Mouse (Mus musculus): ENCODE data around the gene Hsd3b1. TPM values are rescaled to one million over a fixed set of nuclear protein-coding genes. Genes with fewer than 3 reads are reported as not detected.

Hsd3b1 gene
- polyA plus RNA-seq, 1 experiment from 2014 or later = 1.6 TPM

DNA sequence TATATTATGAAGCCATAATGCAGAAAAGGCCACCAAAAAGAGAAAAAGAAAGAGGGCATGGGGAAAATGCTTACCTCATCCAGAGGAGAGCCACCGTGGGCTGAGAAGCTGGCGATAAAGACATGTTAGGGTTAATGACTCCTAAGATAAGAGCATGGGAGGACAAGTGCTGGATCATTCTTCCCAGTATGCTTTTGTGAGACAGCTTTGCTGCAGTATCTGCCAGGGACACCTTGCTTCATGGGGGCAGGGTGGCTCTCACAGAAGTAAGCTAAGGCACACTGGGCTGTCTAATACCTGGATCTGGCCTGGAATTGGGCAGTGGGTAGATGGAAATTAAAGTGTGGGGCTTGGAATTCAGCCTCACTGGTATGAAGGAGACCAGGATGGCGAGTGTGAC lies 4.4 kb downstream of the Hsd3b1 start:
- H3K9me3 ChIP-seq (ENCODE audit: control insufficient read depth, low read length) = no peaks in the 10 kb centered on the region
- no peak overlapping the region for H3K4me3 ChIP-seq (ENCODE audit: low read depth, low read length)
- no peaks in the 10 kb centered on the region for H3K4me1 ChIP-seq (replicated peaks; ENCODE audit: control insufficient read depth, insufficient read depth)
- no peaks in the 10 kb centered on the region for H3K36me3 ChIP-seq (ENCODE audit: control insufficient read depth, insufficient read depth, low read length)
- H3K27ac ChIP-seq (replicated peaks) = no peak overlapping the region
- no peak for ATAC-seq (ENCODE audit: low FRiP score, low TSS enrichment)
- WGBS = 63% methylated on average over 3 of the region's 3 CpGs
- DNase-seq (ENCODE audit: low spot score) = no peak
- no peak overlapping the region for H3K9ac ChIP-seq (ENCODE audit: low read length)
- H3K27me3 ChIP-seq (ENCODE audit: control insufficient read depth, insufficient read depth, low read length) = no peaks in the 10 kb centered on the region
- no peak for TF ChIP-seq CTCF (IDR thresholded peaks at IDR 0.05; ENCODE audit: low read depth)
- no peak for TF ChIP-seq EP300 (optimal IDR thresholded peaks at IDR 0.05)
- H3K4me2 ChIP-seq (replicated peaks; ENCODE audit: low read depth) = no peak overlapping the region

DNA sequence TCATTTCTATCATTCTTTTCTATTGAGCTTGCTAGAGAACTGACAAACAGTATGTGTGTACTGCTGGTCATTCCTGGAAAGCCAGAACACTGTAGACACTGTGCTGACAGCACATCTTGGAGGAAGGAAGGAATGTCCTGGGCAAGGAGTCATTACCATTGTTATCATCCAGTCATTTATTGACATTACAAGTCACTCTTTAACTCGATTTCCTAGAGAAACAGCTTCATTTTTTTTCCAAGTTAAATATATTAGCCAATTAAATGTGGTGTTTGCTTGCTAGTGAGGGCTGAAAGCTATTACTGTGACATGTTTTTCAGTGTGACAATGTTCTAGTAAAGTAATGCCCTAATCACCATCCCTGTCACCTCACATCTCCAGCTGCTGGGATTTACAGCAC lies 5.9 kb downstream of the Hsd3b1 start:
- ATAC-seq (ENCODE audit: low FRiP score, low TSS enrichment) (peak; percentile 70; the same call in 1 of the 2 replicates), DNase-seq (ENCODE audit: low spot score) (no peak)
- H3K27me3 ChIP-seq (ENCODE audit: control insufficient read depth, insufficient read depth, low read length) = no peaks in the 10 kb centered on the region
- no peak overlapping the region for H3K27ac ChIP-seq (replicated peaks)
- H3K4me1 ChIP-seq (replicated peaks; ENCODE audit: control insufficient read depth, insufficient read depth) = no peaks in the 10 kb centered on the region
- no peak overlapping the region for H3K9ac ChIP-seq (ENCODE audit: low read length)
- no peaks in the 10 kb centered on the region for H3K9me3 ChIP-seq (ENCODE audit: control insufficient read depth, low read length)
- H3K4me3 ChIP-seq (ENCODE audit: low read depth, low read length) = no peak overlapping the region
- TF ChIP-seq CTCF (IDR thresholded peaks at IDR 0.05; ENCODE audit: low read depth) (no peak), EP300 (optimal IDR thresholded peaks at IDR 0.05) (no peak)
- WGBS = 16% methylated on average over 1 of the region's 1 CpGs
- H3K36me3 ChIP-seq (ENCODE audit: control insufficient read depth, insufficient read depth, low read length) = no peaks in the 10 kb centered on the region
- no peak overlapping the region for H3K4me2 ChIP-seq (replicated peaks; ENCODE audit: low read depth)

DNA sequence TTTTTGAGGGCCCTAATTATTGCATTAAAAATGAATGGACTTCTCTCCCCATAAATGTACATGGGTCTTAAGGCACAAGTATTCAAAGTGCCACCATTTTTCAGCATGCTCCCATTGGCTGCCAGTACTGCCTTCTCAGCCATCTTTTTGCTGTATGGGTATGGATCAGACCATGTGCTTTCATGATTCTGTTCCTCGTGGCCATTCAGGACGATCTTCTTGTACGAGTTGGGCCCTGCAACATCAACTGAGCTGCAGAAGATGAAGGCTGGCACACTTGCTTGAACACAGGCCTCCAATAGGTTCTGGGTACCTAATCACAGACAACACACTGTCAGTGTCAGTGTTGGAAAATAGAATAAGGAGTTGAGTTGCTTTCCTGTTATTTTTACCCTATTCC lies 6.5 kb downstream of the Hsd3b1 start:
- no peak for TF ChIP-seq EP300 (optimal IDR thresholded peaks at IDR 0.05)
- DNase-seq (ENCODE audit: low spot score) = no peak
- 87% methylated on average over 3 of the region's 3 CpGs for WGBS
- no peak for ATAC-seq (ENCODE audit: low FRiP score, low TSS enrichment)
- Histone ChIP-seq H3K9ac (ENCODE audit: low read length) (no peak overlapping the region), H3K4me1 (replicated peaks; ENCODE audit: control insufficient read depth, insufficient read depth) (no peaks in the 10 kb centered on the region), H3K27ac (replicated peaks) (no peak overlapping the region), H3K36me3 (ENCODE audit: control insufficient read depth, insufficient read depth, low read length) (no peaks in the 10 kb centered on the region), H3K9me3 (ENCODE audit: control insufficient read depth, low read length) (no peaks in the 10 kb centered on the region), H3K4me3 (ENCODE audit: low read depth, low read length) (no peak overlapping the region), H3K27me3 (ENCODE audit: control insufficient read depth, insufficient read depth, low read length) (no peaks in the 10 kb centered on the region), H3K4me2 (replicated peaks; ENCODE audit: low read depth) (no peak overlapping the region)

DNA sequence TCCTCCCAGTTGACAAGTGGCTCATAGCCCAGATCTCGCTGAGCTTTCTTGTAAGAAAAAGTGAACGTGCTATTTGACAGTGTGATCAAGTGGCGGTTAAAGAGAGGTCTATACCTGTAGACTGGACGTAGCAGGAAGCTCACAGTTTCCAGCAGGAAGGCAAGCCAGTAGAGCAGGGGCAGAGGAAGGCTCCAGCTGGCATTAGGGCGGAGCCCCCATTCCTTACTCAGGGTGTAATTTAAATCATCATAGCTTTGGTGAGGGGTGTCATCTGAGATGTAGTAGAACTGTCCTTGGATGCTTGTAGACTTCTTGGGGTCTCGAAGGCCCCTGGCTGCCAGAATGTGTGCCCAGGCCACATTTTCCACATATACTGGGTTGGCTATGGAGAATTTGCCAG lies 7.0 kb downstream of the Hsd3b1 start:
- no peak for DNase-seq (ENCODE audit: low spot score)
- no peaks in the 10 kb centered on the region for H3K4me1 ChIP-seq (replicated peaks; ENCODE audit: control insufficient read depth, insufficient read depth)
- no peaks in the 10 kb centered on the region for H3K27me3 ChIP-seq (ENCODE audit: control insufficient read depth, insufficient read depth, low read length)
- H3K4me3 ChIP-seq (ENCODE audit: low read depth, low read length) = no peak overlapping the region
- H3K9me3 ChIP-seq (ENCODE audit: control insufficient read depth, low read length) = no peaks in the 10 kb centered on the region
- no peak for ATAC-seq (ENCODE audit: low FRiP score, low TSS enrichment)
- no peak overlapping the region for H3K4me2 ChIP-seq (replicated peaks; ENCODE audit: low read depth)
- no peak overlapping the region for H3K9ac ChIP-seq (ENCODE audit: low read length)
- no peak for TF ChIP-seq CTCF (IDR thresholded peaks at IDR 0.05; ENCODE audit: low read depth)
- no peak for TF ChIP-seq EP300 (optimal IDR thresholded peaks at IDR 0.05)
- 85% methylated on average over 6 of the region's 6 CpGs for WGBS
- H3K36me3 ChIP-seq (ENCODE audit: control insufficient read depth, insufficient read depth, low read length) = no peaks in the 10 kb centered on the region
- no peak overlapping the region for H3K27ac ChIP-seq (replicated peaks)

DNA sequence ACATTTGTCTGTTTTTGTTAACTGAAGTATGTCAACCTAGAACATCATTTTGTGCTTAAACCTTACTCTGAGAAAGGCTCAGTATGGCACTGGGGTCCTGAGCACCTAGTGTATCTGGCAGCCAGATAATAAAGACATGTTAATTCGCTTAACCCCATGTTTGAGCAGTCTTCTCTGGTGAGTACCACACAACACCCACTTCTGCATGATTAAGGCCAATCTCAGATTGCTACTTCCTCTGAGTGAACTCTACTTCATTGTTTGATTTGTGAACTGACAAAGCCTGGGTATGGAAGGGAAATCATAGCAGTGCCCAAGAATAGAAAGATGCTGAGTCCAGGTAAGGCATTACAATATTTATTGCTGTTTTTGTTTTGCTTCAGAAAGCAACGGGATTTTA lies 7.7 kb downstream of the Hsd3b1 start:
- Histone ChIP-seq H3K9me3 (ENCODE audit: control insufficient read depth, low read length) (no peaks in the 10 kb centered on the region), H3K27ac (replicated peaks) (no peak overlapping the region), H3K4me3 (ENCODE audit: low read depth, low read length) (no peak overlapping the region), H3K9ac (ENCODE audit: low read length) (no peak overlapping the region), H3K36me3 (ENCODE audit: control insufficient read depth, insufficient read depth, low read length) (no peaks in the 10 kb centered on the region), H3K4me2 (replicated peaks; ENCODE audit: low read depth) (no peak overlapping the region), H3K4me1 (replicated peaks; ENCODE audit: control insufficient read depth, insufficient read depth) (no peaks in the 10 kb centered on the region), H3K27me3 (ENCODE audit: control insufficient read depth, insufficient read depth, low read length) (no peaks in the 10 kb centered on the region)
- no peak for TF ChIP-seq EP300 (optimal IDR thresholded peaks at IDR 0.05)
- TF ChIP-seq CTCF (IDR thresholded peaks at IDR 0.05; ENCODE audit: low read depth) = no peak
- 74% methylated on average over 2 of the region's 2 CpGs for WGBS
- DNase-seq (ENCODE audit: low spot score) (no peak), ATAC-seq (ENCODE audit: low FRiP score, low TSS enrichment) (no peak)

DNA sequence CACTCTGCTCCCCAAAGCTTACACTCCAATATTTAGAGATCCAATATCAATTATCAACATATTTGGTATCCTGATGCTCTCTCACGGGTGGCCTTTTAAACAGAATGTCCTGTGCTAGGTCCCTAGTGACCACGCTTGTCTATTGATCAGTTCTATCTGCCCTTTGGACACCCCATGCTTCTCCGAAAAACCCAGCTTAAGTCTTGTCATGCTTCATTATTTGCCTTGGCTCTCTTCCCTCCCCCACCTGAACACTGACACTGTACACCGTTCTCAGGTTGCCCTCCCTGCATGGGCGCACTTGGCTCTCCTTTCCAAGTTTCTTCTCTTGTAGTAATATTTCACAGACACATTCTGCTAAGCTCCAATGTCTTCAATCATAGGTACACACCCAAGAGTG lies 9.3 kb downstream of the Hsd3b1 start:
- no peaks in the 10 kb centered on the region for H3K9me3 ChIP-seq (ENCODE audit: control insufficient read depth, low read length)
- no peak overlapping the region for H3K4me2 ChIP-seq (replicated peaks; ENCODE audit: low read depth)
- H3K27me3 ChIP-seq (ENCODE audit: control insufficient read depth, insufficient read depth, low read length) = no peaks in the 10 kb centered on the region
- ATAC-seq (ENCODE audit: low FRiP score, low TSS enrichment) = no peak
- H3K9ac ChIP-seq (ENCODE audit: low read length) = no peak overlapping the region
- no peaks in the 10 kb centered on the region for H3K4me1 ChIP-seq (replicated peaks; ENCODE audit: control insufficient read depth, insufficient read depth)
- no peak overlapping the region for H3K27ac ChIP-seq (replicated peaks)
- TF ChIP-seq EP300 (optimal IDR thresholded peaks at IDR 0.05) (no peak), CTCF (IDR thresholded peaks at IDR 0.05; ENCODE audit: low read depth) (no peak)
- DNase-seq (ENCODE audit: low spot score) = no peak
- H3K36me3 ChIP-seq (ENCODE audit: control insufficient read depth, insufficient read depth, low read length) = no peaks in the 10 kb centered on the region
- WGBS = 68% methylated on average over 5 of the region's 5 CpGs
- H3K4me3 ChIP-seq (ENCODE audit: low read depth, low read length) = no peak overlapping the region
